Mouse (Mus musculus) right cerebral cortex, postnatal 36 days (tissue): Measurements from ENCODE around the gene Pmm1.

Source experiments
- DNase-seq, 2 experiments: peaks; one replicate each; pipeline ENCODE4 v3.0.0; 2022; ENCODE audit warnings: low spot score in 2 of 2, mixed read lengths in 1 of 2

Gene Pmm1

GRCm38 (mm10) chr15:81957598-81957997 lies 3.1 kb downstream of the Pmm1 start:
- no peak for DNase-seq

GRCm38 (mm10) chr15:81956457-81956856 lies 4.3 kb downstream of the Pmm1 start:
- no peak for DNase-seq

GRCm38 (mm10) chr15:81955414-81955813 lies 5.3 kb downstream of the Pmm1 start:
- DNase-seq, result no peak

- DNase-seq, result no peak
These were observed 6.0 kb downstream of the Pmm1 start for GRCm38 (mm10) chr15:81954716-81955115.

GRCm38 (mm10) chr15:81954151-81954583 lies 6.6 kb downstream of the Pmm1 start:
- no peak for DNase-seq

- DNase-seq, result no peak
These were observed 8.4 kb downstream of the Pmm1 start for GRCm38 (mm10) chr15:81952310-81952709.

GRCm38 (mm10) chr15:81951159-81951558 lies 9.6 kb downstream of the Pmm1 start:
- no peak for DNase-seq

GRCm38 (mm10) chr15:81950716-81951115 lies 10.0 kb downstream of the Pmm1 start:
- DNase-seq, result no peak

GRCm38 (mm10) chr15:81949476-81950131 lies 11.1 kb downstream of the Pmm1 start:
- DNase-seq, result no peak

GRCm38 (mm10) chr15:81949076-81949475 lies 11.7 kb downstream of the Pmm1 start:
- no peak for DNase-seq

- no peak for DNase-seq
These were observed 17.5 kb downstream of the Pmm1 start for GRCm38 (mm10) chr15:81943176-81943749.

- no peak for DNase-seq
These were observed 19.7 kb downstream of the Pmm1 start for GRCm38 (mm10) chr15:81941010-81941409.

GRCm38 (mm10) chr15:81940219-81940618 lies 20.5 kb downstream of the Pmm1 start:
- no peak for DNase-seq

GRCm38 (mm10) chr15:81939774-81940173 lies 21.0 kb downstream of the Pmm1 start:
- no peak for DNase-seq

GRCm38 (mm10) chr15:81939157-81939715 lies 21.5 kb downstream of the Pmm1 start:
- no peak for DNase-seq

GRCm38 (mm10) chr15:81938246-81938645 lies 22.5 kb downstream of the Pmm1 start:
- DNase-seq, result no peak

GRCm38 (mm10) chr15:81937098-81937972 lies 23.4 kb downstream of the Pmm1 start:
- DNase-seq, result peak; percentile 65 to 81

GRCm38 (mm10) chr15:81936679-81937078 lies 24.1 kb downstream of the Pmm1 start, which contains the start of gene Csdc2:
TSS of gene Csdc2 (plus strand) at chr15:81936759.
- peak; percentile 53 to 65 for DNase-seq

GRCm38 (mm10) chr15:81935869-81936637 lies 24.7 kb downstream of the Pmm1 start:
- DNase-seq, result no peak

- DNase-seq, result no peak
These were observed 26.7 kb downstream of the Pmm1 start for GRCm38 (mm10) chr15:81933986-81934385.

- peak; percentile 77 to 86 for DNase-seq
These were observed 27.7 kb downstream of the Pmm1 start for GRCm38 (mm10) chr15:81932951-81933470.
